Mouse (Mus musculus) gonadal fat pad, adult 2 months (tissue): ENCODE data around the gene Trak1. TPM values are rescaled to one million over a fixed set of nuclear protein-coding genes. Genes with fewer than 3 reads are reported as not detected.

Experiments
- DNase-seq: peaks from one replicate; pipeline ENCODE4 v3.0.0-alpha.2; 2012; ENCODE audit warnings: low read depth
- polyA plus RNA-seq: library from polyadenylated mRNA; depleted of rRNA; stranded (reverse); fragments of >200 nt; gene quantifications from 2 replicates; pipeline ENCODE4 v1.2.3, GENCODE M21; 2012

Gene Trak1
- polyA plus RNA-seq, 1 experiment = 96.9 TPM

GRCm38 (mm10) chr9:121346635-121347034 is 49.3 kb downstream of the Trak1 start:
- DNase-seq = no peak

- DNase-seq = no peak
Observed at GRCm38 (mm10) chr9:121347981-121348380, 50.7 kb downstream of the Trak1 start.

GRCm38 (mm10) chr9:121348476-121348875 is 51.2 kb downstream of the Trak1 start:
- no peak for DNase-seq

GRCm38 (mm10) chr9:121349111-121349510 is 51.8 kb downstream of the Trak1 start:
- DNase-seq = no peak

GRCm38 (mm10) chr9:121350601-121351000 is 53.3 kb downstream of the Trak1 start:
- DNase-seq = no peak

- no peak for DNase-seq
Observed at GRCm38 (mm10) chr9:121351388-121352078, 54.2 kb downstream of the Trak1 start.

GRCm38 (mm10) chr9:121352131-121352606 is 54.9 kb downstream of the Trak1 start:
- DNase-seq = no peak

GRCm38 (mm10) chr9:121352726-121353125 is 55.4 kb downstream of the Trak1 start:
- no peak for DNase-seq

- DNase-seq = no peak
Observed at GRCm38 (mm10) chr9:121354792-121355390, 57.6 kb downstream of the Trak1 start.

- no peak for DNase-seq
Observed at GRCm38 (mm10) chr9:121355431-121356141, 58.3 kb downstream of the Trak1 start.

- DNase-seq = no peak
Observed at GRCm38 (mm10) chr9:121357102-121357501, 59.8 kb downstream of the Trak1 start.

- no peak for DNase-seq
Observed at GRCm38 (mm10) chr9:121357582-121358275, 60.4 kb downstream of the Trak1 start.

GRCm38 (mm10) chr9:121358418-121358817 is 61.1 kb downstream of the Trak1 start:
- DNase-seq = no peak

- no peak for DNase-seq
Observed at GRCm38 (mm10) chr9:121359266-121359972, 62.1 kb downstream of the Trak1 start.

GRCm38 (mm10) chr9:121360327-121360954 is 63.1 kb downstream of the Trak1 start:
- DNase-seq = no peak

- DNase-seq = no peak
Observed at GRCm38 (mm10) chr9:121361010-121361409, 63.7 kb downstream of the Trak1 start.

- DNase-seq = no peak
Observed at GRCm38 (mm10) chr9:121363932-121364331, 66.6 kb downstream of the Trak1 start.

GRCm38 (mm10) chr9:121366135-121366863 is 69.0 kb downstream of the Trak1 start:
- DNase-seq = no peak

- DNase-seq = no peak
Observed at GRCm38 (mm10) chr9:121366864-121367245, 69.6 kb downstream of the Trak1 start.

- no peak for DNase-seq
Observed at GRCm38 (mm10) chr9:121369573-121369972, 72.3 kb downstream of the Trak1 start.
